Mouse (Mus musculus): ENCODE results near the gene Egfl8.

Gene Egfl8

DNA sequence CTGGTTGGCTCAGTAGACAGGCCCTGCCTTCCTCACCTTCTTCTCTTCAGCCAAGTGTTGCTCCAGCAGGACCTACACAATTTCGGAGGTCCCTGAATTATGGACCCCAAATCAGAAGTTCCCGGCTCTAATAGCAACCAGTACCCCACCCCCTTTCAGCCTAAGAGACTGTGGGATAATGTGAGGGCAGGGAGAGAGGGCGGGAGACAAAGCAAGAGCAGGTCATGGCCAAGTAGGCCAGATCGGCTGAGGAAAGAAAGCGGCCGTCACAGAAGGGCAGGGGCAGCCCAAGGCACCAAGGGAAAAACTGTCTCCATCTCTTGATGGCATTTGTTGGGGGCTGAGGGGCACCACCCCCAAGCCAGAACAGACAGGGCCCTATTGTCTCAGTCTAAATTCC lies at the start of gene Egfl8:
Gene Egfl8, minus strand, starts transcription at position 101 of the 400 bp plus-strand sequence.
- in situ Hi-C loops (cut with MboI; ENCODE audit: low pct_unique_long_range_greater_than_20kb in 1 of 2, low sequenced_read_pairs in 2 of 2, unreplicated experiment in 1 of 2): no loop called here

- in situ Hi-C loops (cut with MboI; ENCODE audit: low pct_unique_long_range_greater_than_20kb in 1 of 2, low sequenced_read_pairs in 2 of 2, unreplicated experiment in 1 of 2): no loop called here
Measured at GRCm38 (mm10) chr17:34664472-34664871, 48.7 kb upstream of the Egfl8 start.

DNA sequence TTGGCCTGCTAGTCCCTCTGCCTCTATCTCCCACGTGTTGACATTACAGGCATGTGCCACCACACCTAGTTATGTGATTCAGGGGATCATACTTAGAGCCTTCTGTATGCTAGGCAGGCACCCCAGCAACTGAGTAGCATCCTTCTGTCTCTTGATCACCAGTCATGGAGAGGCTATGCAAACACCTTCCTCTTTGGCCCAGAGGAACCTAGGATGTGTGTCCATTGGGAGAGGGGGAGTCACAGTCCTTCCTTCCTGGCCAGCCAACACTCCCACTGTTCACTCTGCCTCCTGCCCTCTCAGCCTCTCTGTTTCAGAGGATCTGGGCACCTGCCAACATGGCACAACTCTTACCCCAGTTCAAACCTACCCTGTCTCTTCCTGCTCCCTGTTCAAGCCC lies 47.8 kb upstream of the Egfl8 start:
- in situ Hi-C loops (cut with MboI; ENCODE audit: low pct_unique_long_range_greater_than_20kb in 1 of 2, low sequenced_read_pairs in 2 of 2, unreplicated experiment in 1 of 2): no loop called here

DNA sequence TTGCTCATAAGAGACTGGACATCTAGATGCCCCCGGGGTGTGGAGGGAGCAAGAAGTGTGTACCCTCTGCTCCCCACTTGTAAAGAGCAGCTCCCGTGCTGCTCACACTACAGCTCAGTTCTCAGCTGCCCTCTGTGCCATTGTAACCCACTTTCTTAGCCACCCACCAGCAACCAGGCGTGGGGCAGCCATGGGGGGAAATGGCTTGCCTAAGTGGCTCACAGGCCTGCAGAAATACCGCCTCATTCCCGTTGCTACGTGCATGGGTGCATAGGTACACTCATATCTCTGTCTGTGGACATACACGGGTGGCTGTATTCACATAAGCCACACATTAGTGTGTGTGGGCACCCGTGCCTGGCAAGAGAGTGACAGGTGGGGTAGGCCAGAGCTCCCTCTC lies 47.2 kb upstream of the Egfl8 start:
- in situ Hi-C loops (cut with MboI; ENCODE audit: low pct_unique_long_range_greater_than_20kb in 1 of 2, low sequenced_read_pairs in 2 of 2, unreplicated experiment in 1 of 2): no loop called here

- in situ Hi-C loops (cut with MboI; ENCODE audit: low pct_unique_long_range_greater_than_20kb in 1 of 2, low sequenced_read_pairs in 2 of 2, unreplicated experiment in 1 of 2): no loop called here
Measured at GRCm38 (mm10) chr17:34662468-34662867, 46.7 kb upstream of the Egfl8 start.

DNA sequence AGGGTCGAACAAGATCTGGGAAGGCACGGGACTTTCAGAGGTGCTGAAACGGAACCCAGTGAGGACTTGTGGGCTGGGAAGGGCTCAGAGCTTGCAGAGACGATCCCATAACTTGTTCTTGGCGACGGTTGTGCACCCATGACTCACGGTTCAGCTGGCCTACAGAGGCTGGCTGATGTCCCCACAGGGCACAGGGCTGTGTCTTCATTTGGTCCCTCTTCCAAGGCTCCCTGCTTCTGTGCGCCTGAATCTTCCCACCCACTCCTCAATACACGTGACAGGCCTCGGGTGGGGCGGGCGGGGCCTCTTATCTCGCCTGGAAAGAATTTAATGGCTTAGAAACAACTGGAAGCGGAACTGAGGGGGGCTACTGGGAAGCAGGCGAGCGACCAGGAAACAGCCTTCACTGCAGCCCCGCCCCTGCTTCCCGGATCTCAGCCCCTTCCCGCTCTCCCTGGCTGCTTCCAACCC lies 45.4 kb upstream of the Egfl8 start:
- in situ Hi-C loops (cut with MboI; ENCODE audit: low pct_unique_long_range_greater_than_20kb in 1 of 2, low sequenced_read_pairs in 2 of 2, unreplicated experiment in 1 of 2): no loop called here

DNA sequence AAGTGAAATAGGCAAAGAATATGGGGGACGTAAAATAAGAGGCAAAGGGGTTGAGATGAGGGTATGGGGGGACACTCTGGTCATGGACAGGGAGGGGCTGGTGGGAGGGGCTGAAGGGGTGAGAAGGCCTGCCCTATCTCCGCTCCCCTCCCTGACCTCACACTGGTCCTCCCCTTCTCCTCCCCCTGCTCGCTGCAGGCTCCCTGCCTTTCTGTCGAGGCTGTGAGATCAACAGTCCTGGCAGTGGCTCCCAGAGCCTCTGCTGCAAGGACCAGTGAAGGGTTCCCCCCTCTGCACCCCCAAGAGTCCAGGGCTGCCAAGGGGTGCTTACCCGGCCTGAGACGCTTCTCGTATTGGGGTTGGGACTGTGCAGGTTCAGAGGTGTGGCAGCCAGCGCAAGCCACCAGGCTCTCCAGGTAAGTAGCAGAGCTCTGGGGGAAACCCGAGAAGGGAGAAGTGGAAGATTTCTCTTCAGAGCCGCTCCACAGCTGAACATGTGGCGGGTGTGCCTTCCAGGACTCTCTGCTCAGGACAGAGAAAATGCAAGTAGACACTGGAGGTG lies 44.6 kb upstream of the Egfl8 start:
- in situ Hi-C loops (cut with MboI; ENCODE audit: low pct_unique_long_range_greater_than_20kb in 1 of 2, low sequenced_read_pairs in 2 of 2, unreplicated experiment in 1 of 2): no loop called here

DNA sequence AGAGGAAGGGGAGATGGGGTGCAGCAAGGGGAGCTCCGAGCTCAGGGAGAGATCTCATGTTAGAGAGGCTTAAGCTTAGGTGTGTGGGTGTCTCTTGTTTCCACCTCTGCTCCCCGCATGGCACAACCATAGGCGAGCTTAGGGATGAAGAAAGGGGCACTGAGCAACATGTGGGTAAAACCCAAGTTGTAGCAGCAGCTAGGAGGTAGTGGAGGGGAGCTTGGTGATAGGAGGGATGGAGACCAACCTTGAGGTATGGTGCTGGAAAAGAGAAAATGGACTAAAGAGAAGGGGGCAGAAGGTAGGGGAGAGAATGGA lies 44.1 kb upstream of the Egfl8 start:
- in situ Hi-C loops (cut with MboI; ENCODE audit: low pct_unique_long_range_greater_than_20kb in 1 of 2, low sequenced_read_pairs in 2 of 2, unreplicated experiment in 1 of 2): no loop called here

- in situ Hi-C loops (cut with MboI; ENCODE audit: low pct_unique_long_range_greater_than_20kb in 1 of 2, low sequenced_read_pairs in 2 of 2, unreplicated experiment in 1 of 2): no loop called here
Measured at GRCm38 (mm10) chr17:34659181-34659896, 43.6 kb upstream of the Egfl8 start.

GRCm38 (mm10) chr17:34658591-34658990 lies 42.8 kb upstream of the Egfl8 start:
- in situ Hi-C loops (cut with MboI; ENCODE audit: low pct_unique_long_range_greater_than_20kb in 1 of 2, low sequenced_read_pairs in 2 of 2, unreplicated experiment in 1 of 2): no loop called here

DNA sequence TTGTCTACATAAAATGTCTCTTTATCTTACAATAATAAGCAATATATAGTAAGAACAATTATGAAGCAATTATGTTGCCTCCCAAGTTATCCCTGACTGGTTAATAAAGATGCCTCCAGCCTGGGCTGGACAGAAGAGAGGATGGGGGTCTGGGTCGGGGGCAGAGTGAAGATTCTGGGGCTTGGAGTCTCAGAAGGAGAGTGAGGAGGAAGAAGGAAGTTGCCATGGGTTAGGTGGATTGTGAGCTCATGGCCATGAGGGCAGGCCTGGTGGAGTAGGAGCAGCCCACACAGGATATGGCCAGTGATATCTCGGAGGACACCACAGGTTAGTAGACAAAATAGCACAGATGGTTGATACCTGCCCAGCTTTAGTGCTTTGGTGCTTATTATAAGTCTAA lies 42.4 kb upstream of the Egfl8 start:
- in situ Hi-C loops (cut with MboI; ENCODE audit: low pct_unique_long_range_greater_than_20kb in 1 of 2, low sequenced_read_pairs in 2 of 2, unreplicated experiment in 1 of 2): no loop called here

DNA sequence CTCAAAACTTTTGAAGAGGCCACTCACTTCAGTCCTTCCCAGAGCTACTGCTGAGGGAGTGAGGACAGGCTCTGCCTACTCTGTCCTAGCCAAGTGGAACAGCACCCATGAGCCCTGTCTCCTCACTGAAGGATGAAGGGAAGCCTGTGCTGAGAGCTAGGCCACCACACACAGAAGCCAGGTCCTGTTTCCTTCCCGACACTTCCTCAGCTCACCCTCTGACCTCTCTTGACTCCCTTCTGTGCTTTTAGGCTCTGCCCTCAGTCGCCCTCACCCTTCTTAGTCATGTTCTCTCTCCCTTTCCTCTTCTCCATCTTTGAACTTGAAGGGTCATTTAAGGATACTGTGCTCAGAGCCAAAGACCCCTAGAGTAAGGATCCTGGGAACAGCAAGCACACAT lies 41.5 kb upstream of the Egfl8 start:
- in situ Hi-C loops (cut with MboI; ENCODE audit: low pct_unique_long_range_greater_than_20kb in 1 of 2, low sequenced_read_pairs in 2 of 2, unreplicated experiment in 1 of 2): no loop called here

- in situ Hi-C loops (cut with MboI; ENCODE audit: low pct_unique_long_range_greater_than_20kb in 1 of 2, low sequenced_read_pairs in 2 of 2, unreplicated experiment in 1 of 2): no loop called here
Measured at GRCm38 (mm10) chr17:34656666-34657065, 40.9 kb upstream of the Egfl8 start.

DNA sequence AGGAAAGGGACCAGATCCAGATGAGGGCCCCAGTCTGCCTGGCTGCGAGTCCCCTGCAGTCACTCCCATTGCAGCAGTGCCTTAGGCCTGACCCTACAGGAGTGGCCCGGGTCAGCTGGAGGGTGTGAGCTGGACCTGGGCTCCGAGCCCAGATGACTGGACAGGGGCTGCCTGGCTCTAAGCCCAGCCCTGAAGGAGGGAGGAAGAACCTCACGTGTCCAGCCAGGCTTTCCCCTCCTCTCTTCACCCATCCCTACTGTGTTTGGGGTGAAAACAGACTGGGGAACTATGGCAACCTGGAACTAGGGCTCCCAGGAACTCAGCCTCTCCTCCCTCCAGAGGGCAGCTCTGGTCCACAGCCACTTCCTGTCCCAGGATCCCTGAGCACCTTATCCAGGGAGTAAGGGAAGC lies 39.8 kb upstream of the Egfl8 start:
- in situ Hi-C loops (cut with MboI; ENCODE audit: low pct_unique_long_range_greater_than_20kb in 1 of 2, low sequenced_read_pairs in 2 of 2, unreplicated experiment in 1 of 2): no loop called here

DNA sequence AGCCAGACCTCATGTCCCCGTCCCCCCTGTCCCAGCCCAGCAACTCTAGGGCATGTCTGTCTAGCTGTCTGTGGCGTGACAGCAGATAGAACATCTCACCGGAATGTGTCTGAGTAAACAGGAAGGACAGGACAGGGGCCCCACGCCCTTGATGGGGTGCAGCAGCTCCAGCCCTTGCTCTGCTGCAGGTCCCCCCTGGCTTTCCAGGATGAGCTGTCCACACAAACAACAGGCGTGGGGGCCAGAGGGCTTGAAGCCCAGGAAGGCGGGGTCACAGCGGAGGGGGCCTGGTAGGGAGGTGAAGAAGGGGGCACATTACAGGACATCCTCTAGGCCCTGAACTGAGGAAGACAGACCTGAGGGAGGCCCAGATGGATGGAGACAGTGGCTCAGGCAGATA lies 39.4 kb upstream of the Egfl8 start:
- in situ Hi-C loops (cut with MboI; ENCODE audit: low pct_unique_long_range_greater_than_20kb in 1 of 2, low sequenced_read_pairs in 2 of 2, unreplicated experiment in 1 of 2): no loop called here

GRCm38 (mm10) chr17:34654392-34654791 lies 38.6 kb upstream of the Egfl8 start:
- in situ Hi-C loops (cut with MboI; ENCODE audit: low pct_unique_long_range_greater_than_20kb in 1 of 2, low sequenced_read_pairs in 2 of 2, unreplicated experiment in 1 of 2): no loop called here

- in situ Hi-C loops (cut with MboI; ENCODE audit: low pct_unique_long_range_greater_than_20kb in 1 of 2, low sequenced_read_pairs in 2 of 2, unreplicated experiment in 1 of 2): no loop called here
Measured at GRCm38 (mm10) chr17:34653746-34654285, 38.0 kb upstream of the Egfl8 start.

- in situ Hi-C loops (cut with MboI; ENCODE audit: low pct_unique_long_range_greater_than_20kb in 1 of 2, low sequenced_read_pairs in 2 of 2, unreplicated experiment in 1 of 2): no loop called here
Measured at GRCm38 (mm10) chr17:34652985-34653384, 37.2 kb upstream of the Egfl8 start.

- in situ Hi-C loops (cut with MboI; ENCODE audit: low pct_unique_long_range_greater_than_20kb in 1 of 2, low sequenced_read_pairs in 2 of 2, unreplicated experiment in 1 of 2): no loop called here
Measured at GRCm38 (mm10) chr17:34652546-34652945, 36.8 kb upstream of the Egfl8 start.

- in situ Hi-C loops (cut with MboI; ENCODE audit: low pct_unique_long_range_greater_than_20kb in 1 of 2, low sequenced_read_pairs in 2 of 2, unreplicated experiment in 1 of 2): no loop called here
Measured at GRCm38 (mm10) chr17:34651507-34652221, 35.9 kb upstream of the Egfl8 start.

Measured in mouse embryonic stem cell (cell line).